Mouse (Mus musculus): ENCODE results near the gene 2900026A02Rik. TPM values are rescaled to one million over a fixed set of nuclear protein-coding genes. Genes with fewer than 3 reads are reported as not detected.
A peak's percentile ranks its signal among the peaks of the same experiment; 100 is the strongest.

2900026A02Rik gene
- total RNA-seq, 2 experiments from 2014 or later = 39.6 to 45.1 TPM

- no peak for TF ChIP-seq CTCF (IDR thresholded peaks at IDR 0.05)
- intact Hi-C loops (cut with DNase I) = no loop called here
- Histone ChIP-seq H3K4me3 (no peak overlapping the region), H3K27ac (no peak overlapping the region)
- DNase-seq (ENCODE audit: extremely low spot score in 1 of 2, low spot score in 2 of 2) = no peak
Observed at GRCm38 (mm10) chr5:113123693-113124092, 97.3 kb downstream of the 2900026A02Rik start.

- DNase-seq (ENCODE audit: extremely low spot score in 1 of 2, low spot score in 2 of 2) = no peak
- intact Hi-C loops (cut with DNase I) = no loop called here
- no peak for TF ChIP-seq CTCF (IDR thresholded peaks at IDR 0.05)
- H3K27ac ChIP-seq = peak overlapping the region; percentile 15; the same call in 1 of the 2 replicates
- H3K4me3 ChIP-seq = no peak overlapping the region
Observed at GRCm38 (mm10) chr5:113122326-113123054, 98.5 kb downstream of the 2900026A02Rik start.

DNA sequence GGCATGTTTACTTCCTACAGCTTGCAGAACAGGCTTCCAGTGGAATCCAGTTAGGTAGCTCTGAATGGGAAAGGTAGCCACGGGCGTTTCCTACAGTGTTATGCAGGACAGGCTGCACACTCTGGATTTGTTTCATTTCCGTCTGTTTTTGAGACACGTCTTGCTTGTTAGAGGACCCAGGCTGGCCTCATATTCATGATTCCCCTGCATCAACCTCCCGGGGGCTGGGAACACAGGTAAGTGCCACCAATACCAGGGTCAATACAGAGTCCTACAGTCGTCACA lies 99.5 kb downstream of the 2900026A02Rik start:
- no peak overlapping the region for H3K4me3 ChIP-seq
- DNase-seq (ENCODE audit: extremely low spot score in 1 of 2, low spot score in 2 of 2) = no peak
- H3K27ac ChIP-seq = no peak overlapping the region
- TF ChIP-seq CTCF (IDR thresholded peaks at IDR 0.05) = no peak
- intact Hi-C loops (cut with DNase I) = no loop called here

DNA sequence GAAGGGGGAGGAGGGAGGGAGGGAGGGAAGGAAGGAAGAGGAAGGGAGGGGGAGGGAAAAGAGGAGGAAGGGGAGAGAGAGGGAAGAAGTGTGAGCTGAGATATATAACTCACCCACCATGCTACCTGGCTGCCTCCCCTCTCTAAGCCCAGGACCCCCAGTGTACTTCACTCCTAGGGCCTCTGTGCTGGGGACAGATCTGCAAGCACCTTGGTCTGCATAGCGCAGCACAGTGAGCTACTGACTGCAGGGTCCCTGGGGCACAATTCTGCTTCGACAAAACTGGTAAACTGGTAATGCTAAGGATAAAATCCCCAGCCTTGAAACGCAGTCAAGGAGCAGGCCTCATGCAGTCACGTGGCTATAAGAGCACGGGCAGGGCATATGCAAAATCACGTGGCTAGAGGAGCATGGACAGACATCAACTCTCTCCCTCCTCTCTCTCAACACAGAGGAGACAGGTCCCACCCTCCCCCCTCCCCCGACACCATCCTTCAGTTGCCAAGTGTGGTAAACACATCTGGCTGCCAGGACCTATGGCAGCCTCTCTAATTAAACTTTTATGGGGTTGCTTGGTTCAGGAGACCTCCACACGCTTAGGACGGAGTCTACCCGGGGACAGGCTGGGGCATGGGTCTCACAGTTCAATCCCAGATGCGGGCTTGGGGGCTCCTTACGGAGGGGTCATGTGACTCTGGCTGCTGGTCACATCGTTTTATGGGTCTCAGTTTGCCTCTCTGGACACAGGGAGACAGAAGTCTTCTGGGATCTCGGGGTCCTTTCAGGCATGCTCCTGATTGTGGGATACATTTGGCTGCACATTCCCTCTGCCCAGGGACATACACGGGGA lies 100.1 kb downstream of the 2900026A02Rik start:
- no peak for DNase-seq (ENCODE audit: extremely low spot score in 1 of 2, low spot score in 2 of 2)
- Histone ChIP-seq H3K27ac (no peak overlapping the region), H3K4me3 (no peak overlapping the region)
- intact Hi-C loops (cut with DNase I) = loop anchor here (1.0 kb wide), 1 partner anchor 16 kb away; no protein-coding TSS in a partner anchor
- no peak for TF ChIP-seq CTCF (IDR thresholded peaks at IDR 0.05)

DNA sequence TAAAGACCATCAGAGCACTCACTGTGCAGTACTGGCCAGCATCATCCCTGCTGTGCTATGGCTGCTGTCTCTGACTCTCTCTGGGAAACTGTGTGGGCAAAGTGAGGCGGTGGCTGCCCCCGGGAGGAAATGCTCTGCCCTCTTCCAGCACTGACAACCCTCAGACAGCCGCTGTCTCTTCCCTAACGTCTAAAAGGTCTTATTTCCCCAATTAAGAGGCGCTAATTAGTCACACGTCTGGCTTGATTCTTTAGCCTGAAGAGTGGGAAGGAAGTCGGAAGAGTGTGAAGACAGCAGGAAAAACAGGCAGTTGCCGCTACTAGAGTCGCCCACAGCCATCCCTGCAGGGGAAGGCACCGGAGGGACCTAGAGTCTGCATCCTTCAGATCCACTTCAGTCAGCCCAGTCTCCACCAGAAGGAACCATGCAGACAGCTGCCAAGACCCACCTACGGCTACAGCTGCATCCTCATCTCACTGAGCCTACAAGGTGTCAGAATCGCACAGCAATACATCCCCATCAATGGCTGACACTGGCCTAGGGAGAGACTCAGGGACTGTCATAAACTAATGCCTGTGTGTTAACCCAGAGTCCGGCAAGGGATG lies 101.1 kb downstream of the 2900026A02Rik start:
- DNase-seq (ENCODE audit: extremely low spot score in 1 of 2, low spot score in 2 of 2) = peak; percentile 61 to 72
- no peak for TF ChIP-seq CTCF (IDR thresholded peaks at IDR 0.05)
- Histone ChIP-seq H3K27ac (peak overlapping the region; percentile 9), H3K4me3 (no peak overlapping the region)
- intact Hi-C loops (cut with DNase I) = loop anchor here (1.0 kb wide), 1 partner anchor 17 kb away; no protein-coding TSS in a partner anchor

- Histone ChIP-seq H3K4me3 (no peak overlapping the region), H3K27ac (peak overlapping the region; percentile 9)
- TF ChIP-seq CTCF (IDR thresholded peaks at IDR 0.05) = no peak
- intact Hi-C loops (cut with DNase I) = no loop called here
- DNase-seq (ENCODE audit: extremely low spot score in 1 of 2, low spot score in 2 of 2) = no peak
Observed at GRCm38 (mm10) chr5:113119291-113119690, 101.7 kb downstream of the 2900026A02Rik start.

DNA sequence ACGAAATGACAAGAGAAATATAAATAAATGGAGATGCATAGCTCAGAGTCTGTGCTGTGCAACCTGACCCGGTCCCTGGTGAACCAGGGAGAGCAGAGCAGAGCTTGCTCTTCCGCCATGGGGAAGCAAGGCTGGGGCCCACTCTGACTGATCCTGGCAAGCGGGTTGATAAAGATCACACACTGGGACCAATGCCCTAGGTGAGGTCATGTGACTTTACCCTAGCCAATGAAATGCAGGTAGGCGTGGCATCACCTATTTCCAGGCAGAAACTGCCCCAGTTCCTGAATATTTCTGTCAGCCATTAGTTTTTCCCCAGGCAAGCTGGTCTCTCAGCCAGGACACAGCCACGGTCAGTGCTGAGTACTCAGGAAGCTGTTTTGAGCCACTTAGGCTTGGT lies 102.3 kb downstream of the 2900026A02Rik start:
- intact Hi-C loops (cut with DNase I) = no loop called here
- H3K4me3 ChIP-seq = no peak overlapping the region
- no peak for TF ChIP-seq CTCF (IDR thresholded peaks at IDR 0.05)
- no peak for DNase-seq (ENCODE audit: extremely low spot score in 1 of 2, low spot score in 2 of 2)
- H3K27ac ChIP-seq = no peak overlapping the region

- TF ChIP-seq CTCF (IDR thresholded peaks at IDR 0.05) = no peak
- DNase-seq (ENCODE audit: extremely low spot score in 1 of 2, low spot score in 2 of 2) = no peak
- Histone ChIP-seq H3K4me3 (no peak overlapping the region), H3K27ac (peak overlapping the region; percentile 13; the same call in 1 of the 2 replicates)
- intact Hi-C loops (cut with DNase I) = no loop called here
Observed at GRCm38 (mm10) chr5:113117361-113117760, 103.7 kb downstream of the 2900026A02Rik start.

DNA sequence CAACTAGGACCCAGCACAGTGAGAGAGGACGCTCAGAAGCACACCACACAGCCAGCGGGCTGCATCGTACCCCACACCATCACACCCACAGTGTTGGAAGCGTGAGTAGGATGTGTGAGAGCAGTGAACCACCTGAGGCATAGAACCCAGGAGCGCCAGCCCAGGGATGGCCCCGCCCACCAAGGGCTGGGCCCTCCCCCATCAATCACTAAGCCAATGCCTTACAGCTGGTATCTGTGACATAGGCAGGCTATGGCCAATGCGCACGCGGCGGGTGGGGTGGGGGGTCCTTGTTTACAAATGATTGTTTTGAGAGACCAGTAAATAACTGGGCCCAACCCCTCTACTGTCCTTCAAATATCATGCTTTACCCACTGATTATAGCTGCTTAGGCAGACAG lies 105.1 kb downstream of the 2900026A02Rik start:
- H3K4me3 ChIP-seq = no peak overlapping the region
- no peak overlapping the region for H3K27ac ChIP-seq
- intact Hi-C loops (cut with DNase I) = no loop called here
- TF ChIP-seq CTCF (IDR thresholded peaks at IDR 0.05) = no peak
- DNase-seq (ENCODE audit: extremely low spot score in 1 of 2, low spot score in 2 of 2) = no peak

- peak; percentile 51 to 56 for DNase-seq (ENCODE audit: extremely low spot score in 1 of 2, low spot score in 2 of 2)
- intact Hi-C loops (cut with DNase I) = no loop called here
- no peak for TF ChIP-seq CTCF (IDR thresholded peaks at IDR 0.05)
- Histone ChIP-seq H3K27ac (peak overlapping the region; percentile 78), H3K4me3 (no peak overlapping the region)
Observed at GRCm38 (mm10) chr5:113114264-113115225, 106.5 kb downstream of the 2900026A02Rik start.

DNA sequence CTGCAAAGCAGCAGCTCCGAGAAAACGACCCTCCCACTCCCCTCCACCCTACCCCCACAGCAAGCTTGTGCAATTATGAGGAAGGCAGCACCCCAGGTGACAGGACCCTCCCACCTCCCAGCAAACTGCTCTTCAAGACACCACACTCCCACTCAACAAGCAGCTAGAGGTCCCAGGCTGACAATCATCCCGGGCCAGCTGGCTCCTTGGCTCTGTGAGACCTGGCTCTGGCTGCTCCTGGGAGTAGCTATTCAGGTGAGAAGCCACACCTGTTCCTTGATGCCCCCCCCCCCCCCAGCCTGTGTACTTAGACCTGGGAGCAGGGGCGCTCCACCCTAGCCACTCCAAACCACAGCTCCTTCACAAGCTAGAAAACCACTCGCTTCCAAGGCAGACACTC lies 107.9 kb downstream of the 2900026A02Rik start:
- no peak for DNase-seq (ENCODE audit: extremely low spot score in 1 of 2, low spot score in 2 of 2)
- intact Hi-C loops (cut with DNase I) = no loop called here
- H3K27ac ChIP-seq = no peak overlapping the region
- TF ChIP-seq CTCF (IDR thresholded peaks at IDR 0.05) = no peak
- H3K4me3 ChIP-seq = no peak overlapping the region

Measured in left cerebral cortex, adult 2 months (tissue).